Comparison of ENCODE assay signal across 11 mouse cellular contexts in genomic region chr16:11778715-11779460, GRCm38 (mm10).
DNase-seq lines count a peak whose midpoint lies in the region; ATAC-seq and TF ChIP-seq lines count a peak whose summit lies in the region.
"Had no signal": no experiment of that assay in that cellular context is flagged by ENCODE, and none has a peak within 500 bp of the region (broad histone marks: within the 10 kb centered on the region; RNA-seq: fewer than 3 reads in every experiment).

No protein-coding gene starts in this region.

- TF ChIP-seq EP300 in heart, adult 2 months (IDR thresholded peaks at IDR 0.05; ENCODE audit: insufficient read depth, low read depth, low read length) = no peak

- no peaks in the 10 kb centered on the region for H3K79me2 ChIP-seq in heart, adult 2 months (replicated peaks; ENCODE audit: control insufficient read depth, insufficient read depth, low read length)

- no peak for TF ChIP-seq POLR2A in heart, adult 2 months (IDR thresholded peaks at IDR 0.05; ENCODE audit: insufficient read depth, low read depth, low read length)

- H3K9ac ChIP-seq in heart, adult 2 months (ENCODE audit: low read depth, low read length) = no peak overlapping the region
- H3K9ac ChIP-seq: liver, embryonic 13.5 days had no signal

- H3K27ac ChIP-seq in heart, adult 2 months = no peak overlapping the region
- H3K27ac ChIP-seq: liver, embryonic 13.5 days had no signal

- WGBS in heart, adult 2 months = 84% methylated on average over 9 of the region's 9 CpGs

- H3K4me1 ChIP-seq in heart, adult 2 months (ENCODE audit: control insufficient read depth, insufficient read depth, low read length) = no peaks in the 10 kb centered on the region

- H3K27me3 ChIP-seq in heart, adult 2 months (ENCODE audit: control insufficient read depth, insufficient read depth, low read length) = no peaks in the 10 kb centered on the region
- H3K27me3 ChIP-seq: liver, embryonic 13.5 days had no signal

- H3K4me3 ChIP-seq in heart, adult 2 months = no peak overlapping the region
- H3K4me3 ChIP-seq: liver, embryonic 13.5 days had no signal

- intact Hi-C loops in heart, adult 2 months (cut with DNase I) = no loop called here

- TF ChIP-seq CTCF in heart, adult 2 months (IDR thresholded peaks at IDR 0.05) = no peak

- no peaks in the 10 kb centered on the region for H3K36me3 ChIP-seq in heart, adult 2 months (ENCODE audit: control insufficient read depth, insufficient read depth, low read length)
- H3K36me3 ChIP-seq: liver, embryonic 13.5 days had no signal

- peak; percentile 76 for ATAC-seq in frontal cortex, adult (ENCODE audit: low TSS enrichment)

- DNase-seq in frontal cortex, postnatal 10 days (ENCODE audit: low spot score in 2 of 2) = no peak
- peak; percentile 84 for DNase-seq in cerebellum, adult 9-11 months
- DNase-seq in layer of hippocampus, adult 8-10 months (ENCODE audit: low spot score in 2 of 2) = peak; percentile 50 to 62
- peak; percentile 50 to 65 for DNase-seq in right cerebral cortex, adult 2 months (ENCODE audit: low spot score in 2 of 2)
- no peak for DNase-seq in heart, adult 2 months
- DNase-seq in thymus, postnatal 36 days = no peak
- DNase-seq in kidney, adult 18-20 months = no peak
- DNase-seq: heart, postnatal 36 days; kidney, adult 9 months; liver, embryonic 13.5 days had no signal

Comparison
In these comparisons a context has a peak if more than half of its experiments do, and no peak if none do; other contexts are left out.
1. DNase-seq: peak in cerebellum, adult 9-11 months (single experiment), layer of hippocampus, adult 8-10 months (2 of 2) and right cerebral cortex, adult 2 months (2 of 2); none in frontal cortex, postnatal 10 days (0 of 2), heart, adult 2 months (0 of 2), thymus, postnatal 36 days (0 of 2) and kidney, adult 18-20 months (single experiment).